Mouse (Mus musculus): ENCODE data around the gene Lman1l.

GRCm38 (mm10) chr9:57654966-57655365, 34.4 kb upstream of the Lman1l start:
- no peak for TF ChIP-seq CTCF (IDR thresholded peaks at IDR 0.05; ENCODE audit: low read depth)
- TF ChIP-seq EP300 (IDR thresholded peaks at IDR 0.05; ENCODE audit: low read depth), result no peak
